Mouse (Mus musculus) stomach, embryonic 15.5 days (tissue): ENCODE measurements around the gene Msantd3. TPM values are rescaled to one million over a fixed set of nuclear protein-coding genes. Genes with fewer than 3 reads are reported as not detected.

Experiments used
- ATAC-seq: fragments of 200-750 bp; cut with Nextera tagmentation; 2 replicates; pipeline ENCODE4 v1.8.0; 2017; ENCODE audit warnings: low read depth, moderate number of reproducible peaks, moderate TSS enrichment; ENCODE audit not compliant: insufficient read depth, low FRiP score
- H3K27ac ChIP-seq: fragments of 300-500 bp; sonication (generic); 2 replicates; pipeline ENCODE4 v1.5.1; 2015; ENCODE audit warnings: mild to moderate bottlenecking, inconsistent platforms
- H3K27me3 ChIP-seq: fragments of 300-500 bp; sonication (generic); replicated peaks from 2 replicates; pipeline ENCODE4 v1.6.1; 2015; ENCODE audit warnings: inconsistent platforms
- H3K36me3 ChIP-seq: fragments of 300-500 bp; sonication (generic); 2 replicates; pipeline ENCODE4 v1.6.1; 2015; ENCODE audit warnings: inconsistent platforms
- H3K4me1 ChIP-seq: fragments of 300-500 bp; sonication (generic); 2 replicates; pipeline ENCODE4 v1.6.1; 2015; ENCODE audit warnings: inconsistent platforms
- H3K4me2 ChIP-seq: fragments of 300-500 bp; sonication (generic); 2 replicates; pipeline ENCODE4 v1.6.1; 2015; ENCODE audit warnings: mild to moderate bottlenecking, inconsistent platforms
- H3K4me3 ChIP-seq: fragments of 300-500 bp; sonication (generic); replicated peaks from 2 replicates; pipeline ENCODE4 v1.5.1; 2015; ENCODE audit warnings: inconsistent platforms
- H3K9ac ChIP-seq: fragments of 300-500 bp; sonication (generic); 2 replicates; pipeline ENCODE4 v1.6.1; 2015; ENCODE audit warnings: inconsistent platforms
- H3K9me3 ChIP-seq: fragments of 300-500 bp; sonication (generic); 2 replicates; pipeline ENCODE4 v1.6.1; 2016; ENCODE audit warnings: inconsistent platforms
- WGBS: fragments of 180-500 bp; shearing (Covaris S2); methylation state at CpG from one replicate; pipeline ENCODE4 v1.1.7; 2015; 5-methylcytosine and 5-hydroxymethylcytosine counted together
- polyA plus RNA-seq: library from polyadenylated mRNA; unstranded; fragments of >200 nt; fragmentation: Nextera tagmentation; extraction: Ambion mirVana; gene quantifications from 2 replicates; pipeline ENCODE4 v1.2.1, GENCODE M21; 2015

Msantd3 gene
- polyA plus RNA-seq, 1 experiment from 2014 or later: 20.7 TPM

DNA sequence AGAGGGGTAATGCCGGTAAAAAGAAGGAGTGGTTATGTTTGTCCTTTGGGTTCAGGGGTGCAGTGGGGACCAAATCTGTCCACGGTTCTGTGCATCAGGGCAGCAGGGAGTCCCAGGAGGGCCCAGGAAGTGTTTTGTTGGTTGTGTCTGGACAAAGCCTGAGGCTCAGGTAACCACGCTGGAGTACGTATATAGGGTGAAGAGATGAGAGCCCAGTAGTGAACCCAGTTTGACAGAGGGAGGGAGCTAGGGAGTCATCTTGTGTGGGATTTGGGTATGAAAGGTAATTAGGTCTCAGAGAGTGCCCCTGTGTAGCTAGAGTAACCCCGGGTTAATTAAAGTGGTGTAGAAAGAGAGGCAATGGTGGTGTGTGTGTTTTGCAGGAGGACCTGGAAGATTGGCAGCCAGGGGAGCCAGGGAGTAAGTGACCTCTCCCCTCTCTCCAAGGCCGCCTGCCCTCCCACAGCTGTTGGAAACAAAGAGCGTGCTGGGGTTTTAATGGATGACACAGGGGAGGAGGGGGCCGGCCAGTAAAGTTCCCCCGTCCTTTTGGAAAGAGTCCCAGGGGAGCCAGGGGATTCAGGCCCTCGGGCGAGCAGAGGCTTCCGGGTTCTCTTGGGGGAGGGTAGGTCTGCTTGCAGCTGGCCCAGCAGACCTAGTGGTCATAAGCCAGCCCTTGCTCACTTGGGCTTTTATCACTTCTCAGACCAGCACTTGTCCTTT is 46.5 kb downstream of the Msantd3 start:
- Histone ChIP-seq H3K27ac (peak overlapping the region; percentile 86), H3K36me3 (no peaks in the 10 kb centered on the region), H3K4me3 (peak overlapping the region; percentile 84), H3K4me1 (peaks cover 11% of the 10 kb centered on the region; the same call in 1 of the 2 replicates), H3K9me3 (no peaks in the 10 kb centered on the region), H3K4me2 (peak overlapping the region; percentile 75), H3K27me3 (no peaks in the 10 kb centered on the region), H3K9ac (peak overlapping the region; percentile 94)
- ATAC-seq: peak; percentile 23; the same call in 1 of the 2 replicates
- WGBS: 3% methylated on average over 12 of the region's 12 CpGs

DNA sequence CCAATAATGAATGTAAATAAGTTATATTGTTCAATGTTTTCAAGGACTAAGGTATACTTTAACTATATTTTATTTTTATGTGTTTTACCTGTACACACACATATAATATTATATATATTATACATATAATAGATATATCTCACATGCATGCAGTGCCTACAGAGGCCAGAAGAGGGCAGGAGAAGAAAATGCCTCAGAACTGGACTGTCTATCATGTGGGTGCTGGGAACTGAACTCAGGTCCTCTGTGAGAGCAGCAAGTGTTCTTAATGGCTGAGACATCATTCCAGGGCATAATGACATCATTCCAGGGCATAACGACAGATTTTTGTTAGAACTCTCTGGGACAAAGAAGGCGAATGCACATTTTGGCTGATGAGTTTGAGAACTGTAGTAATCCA is 47.8 kb downstream of the Msantd3 start:
- H3K27me3 ChIP-seq: no peaks in the 10 kb centered on the region
- H3K9ac ChIP-seq: no peak overlapping the region
- no peak overlapping the region for H3K27ac ChIP-seq
- no peaks in the 10 kb centered on the region for H3K36me3 ChIP-seq
- 93% methylated on average over 2 of the region's 2 CpGs for WGBS
- no peaks in the 10 kb centered on the region for H3K9me3 ChIP-seq
- H3K4me1 ChIP-seq: peaks cover 11% of the 10 kb centered on the region; the same call in 1 of the 2 replicates
- H3K4me3 ChIP-seq: no peak overlapping the region
- no peak overlapping the region for H3K4me2 ChIP-seq
- no peak for ATAC-seq

DNA sequence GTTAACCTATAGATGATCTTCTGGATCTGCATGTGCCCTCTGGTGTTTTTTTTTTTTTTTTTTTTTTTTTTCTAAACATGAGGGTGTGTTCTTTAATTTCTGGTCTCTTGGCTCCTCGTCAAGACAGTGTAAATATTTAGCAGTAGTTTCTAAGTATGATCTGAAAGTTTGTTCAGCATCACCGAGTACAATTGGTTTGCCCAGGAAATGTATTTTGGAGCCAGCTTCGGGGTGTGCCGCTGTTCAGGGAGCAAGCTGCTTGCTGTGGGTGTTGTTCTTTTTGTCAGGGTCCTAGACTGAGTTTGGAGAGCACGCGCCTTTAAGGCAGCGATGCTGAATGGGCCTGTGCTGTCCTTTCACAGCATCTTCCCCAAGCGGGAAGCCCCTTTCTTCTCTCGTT is 48.8 kb downstream of the Msantd3 start:
- Histone ChIP-seq H3K9me3 (no peaks in the 10 kb centered on the region), H3K27me3 (no peaks in the 10 kb centered on the region), H3K9ac (no peak overlapping the region), H3K4me2 (peak overlapping the region; percentile 22; the same call in 1 of the 2 replicates), H3K4me1 (peaks cover 11% of the 10 kb centered on the region; the same call in 1 of the 2 replicates), H3K27ac (no peak overlapping the region), H3K4me3 (no peak overlapping the region), H3K36me3 (no peaks in the 10 kb centered on the region)
- 42% methylated on average over 9 of the region's 9 CpGs for WGBS
- no peak for ATAC-seq

- H3K9ac ChIP-seq: no peak overlapping the region
- no peaks in the 10 kb centered on the region for H3K27me3 ChIP-seq
- H3K4me1 ChIP-seq: peaks cover 11% of the 10 kb centered on the region; the same call in 1 of the 2 replicates
- no peak overlapping the region for H3K4me2 ChIP-seq
- H3K27ac ChIP-seq: no peak overlapping the region
- no peak for ATAC-seq
- H3K36me3 ChIP-seq: no peaks in the 10 kb centered on the region
- no peaks in the 10 kb centered on the region for H3K9me3 ChIP-seq
- H3K4me3 ChIP-seq: no peak overlapping the region
- 74% methylated on average over 7 of the region's 7 CpGs for WGBS
Measured at GRCm38 (mm10) chr4:48590862-48591261, 51.1 kb downstream of the Msantd3 start.

GRCm38 (mm10) chr4:48591390-48591789 is 51.7 kb downstream of the Msantd3 start:
- Histone ChIP-seq H3K4me2 (no peak overlapping the region), H3K4me3 (no peak overlapping the region), H3K27me3 (no peaks in the 10 kb centered on the region), H3K9ac (no peak overlapping the region), H3K4me1 (peaks cover 6% of the 10 kb centered on the region; the same call in 1 of the 2 replicates), H3K27ac (no peak overlapping the region), H3K9me3 (no peaks in the 10 kb centered on the region), H3K36me3 (no peaks in the 10 kb centered on the region)
- ATAC-seq: no peak
- WGBS: 84% methylated on average over 3 of the region's 3 CpGs

GRCm38 (mm10) chr4:48592328-48592727 is 52.6 kb downstream of the Msantd3 start:
- H3K27me3 ChIP-seq: no peaks in the 10 kb centered on the region
- H3K4me2 ChIP-seq: no peak overlapping the region
- no peak for ATAC-seq
- no peak overlapping the region for H3K4me3 ChIP-seq
- WGBS: 53% methylated on average over 5 of the region's 5 CpGs
- H3K9me3 ChIP-seq: no peaks in the 10 kb centered on the region
- H3K9ac ChIP-seq: no peak overlapping the region
- no peaks in the 10 kb centered on the region; the same call in 1 of the 2 replicates for H3K4me1 ChIP-seq
- H3K36me3 ChIP-seq: no peaks in the 10 kb centered on the region
- no peak overlapping the region for H3K27ac ChIP-seq

- 81% methylated on average over 7 of the region's 7 CpGs for WGBS
- no peaks in the 10 kb centered on the region for H3K27me3 ChIP-seq
- no peak overlapping the region for H3K27ac ChIP-seq
- no peak for ATAC-seq
- no peaks in the 10 kb centered on the region; the same call in 1 of the 2 replicates for H3K4me1 ChIP-seq
- no peaks in the 10 kb centered on the region for H3K36me3 ChIP-seq
- H3K9me3 ChIP-seq: no peaks in the 10 kb centered on the region
- H3K4me2 ChIP-seq: no peak overlapping the region
- no peak overlapping the region for H3K4me3 ChIP-seq
- H3K9ac ChIP-seq: no peak overlapping the region
Measured at GRCm38 (mm10) chr4:48592844-48593243, 53.1 kb downstream of the Msantd3 start.

GRCm38 (mm10) chr4:48596111-48596510 is 56.4 kb downstream of the Msantd3 start:
- Histone ChIP-seq H3K9me3 (no peaks in the 10 kb centered on the region), H3K4me2 (no peak overlapping the region), H3K27ac (no peak overlapping the region), H3K4me3 (no peak overlapping the region), H3K27me3 (no peaks in the 10 kb centered on the region), H3K9ac (no peak overlapping the region), H3K4me1 (no peaks in the 10 kb centered on the region), H3K36me3 (no peaks in the 10 kb centered on the region)
- ATAC-seq: no peak
- WGBS: 83% methylated on average over 7 of the region's 7 CpGs

DNA sequence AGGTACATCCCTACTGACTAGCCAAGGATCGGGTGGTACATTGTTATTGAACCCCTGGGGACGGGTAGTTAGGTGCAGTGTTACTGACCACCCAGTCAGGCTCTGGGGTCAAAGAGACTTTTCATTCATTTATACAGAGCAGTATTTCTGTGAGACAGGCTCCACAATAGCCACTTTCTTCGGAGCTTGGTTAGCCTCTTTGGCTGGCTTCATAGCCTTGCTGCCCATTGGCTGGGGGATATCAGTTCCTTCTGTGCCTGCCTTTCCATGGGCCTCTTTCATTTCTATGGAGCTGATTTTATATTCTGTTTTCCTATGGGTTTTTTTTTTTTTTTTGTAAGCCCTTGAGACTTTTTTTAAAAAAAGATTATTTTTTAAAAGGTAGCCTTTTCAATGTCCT is 65.9 kb downstream of the Msantd3 start:
- no peak overlapping the region for H3K4me3 ChIP-seq
- no peaks in the 10 kb centered on the region for H3K36me3 ChIP-seq
- no peak for ATAC-seq
- H3K4me2 ChIP-seq: no peak overlapping the region
- H3K9ac ChIP-seq: no peak overlapping the region
- H3K4me1 ChIP-seq: no peaks in the 10 kb centered on the region
- H3K9me3 ChIP-seq: no peaks in the 10 kb centered on the region
- WGBS: 88% methylated on average over 3 of the region's 3 CpGs
- no peak overlapping the region for H3K27ac ChIP-seq
- H3K27me3 ChIP-seq: no peaks in the 10 kb centered on the region

GRCm38 (mm10) chr4:48609485-48609884 is 69.8 kb downstream of the Msantd3 start:
- no peak overlapping the region for H3K4me2 ChIP-seq
- no peak for ATAC-seq
- no peak overlapping the region for H3K4me3 ChIP-seq
- H3K36me3 ChIP-seq: no peaks in the 10 kb centered on the region
- H3K9ac ChIP-seq: no peak overlapping the region
- 89% methylated on average over 9 of the region's 9 CpGs for WGBS
- H3K27ac ChIP-seq: no peak overlapping the region
- no peaks in the 10 kb centered on the region for H3K9me3 ChIP-seq
- H3K4me1 ChIP-seq: no peaks in the 10 kb centered on the region
- no peaks in the 10 kb centered on the region for H3K27me3 ChIP-seq

DNA sequence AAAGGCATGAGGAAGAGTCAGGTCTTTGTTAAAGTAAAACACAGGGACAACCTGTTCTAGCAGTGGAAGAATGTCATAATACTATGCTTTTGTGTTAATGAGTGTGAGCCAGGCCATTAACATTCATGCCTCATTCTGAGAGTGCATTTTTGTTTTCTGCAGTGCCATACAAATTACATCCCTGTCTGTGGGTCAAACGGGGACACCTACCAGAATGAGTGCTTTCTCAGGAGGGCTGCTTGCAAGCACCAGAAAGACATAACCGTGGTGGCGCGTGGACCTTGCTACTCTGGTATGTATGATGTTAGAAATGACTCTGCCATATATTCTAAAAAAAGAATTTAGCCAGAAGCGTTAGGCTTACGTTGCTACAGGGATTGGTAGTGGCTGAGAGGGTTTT is 70.5 kb downstream of the Msantd3 start:
- Histone ChIP-seq H3K4me1 (no peaks in the 10 kb centered on the region), H3K4me3 (no peak overlapping the region), H3K9me3 (no peaks in the 10 kb centered on the region), H3K27ac (no peak overlapping the region), H3K9ac (no peak overlapping the region), H3K36me3 (no peaks in the 10 kb centered on the region), H3K4me2 (no peak overlapping the region), H3K27me3 (no peaks in the 10 kb centered on the region)
- WGBS: 87% methylated on average over 6 of the region's 6 CpGs
- ATAC-seq: no peak
